Mouse (Mus musculus) ZHBTc4 (cell line): ENCODE measurements around the gene Dis3l.

ENCODE experiments used
- DNase-seq: peaks from one replicate; pipeline ENCODE4 v3.0.0-alpha.2; 2011; ENCODE audit warnings: low read depth, low spot score

Gene Dis3l

DNA sequence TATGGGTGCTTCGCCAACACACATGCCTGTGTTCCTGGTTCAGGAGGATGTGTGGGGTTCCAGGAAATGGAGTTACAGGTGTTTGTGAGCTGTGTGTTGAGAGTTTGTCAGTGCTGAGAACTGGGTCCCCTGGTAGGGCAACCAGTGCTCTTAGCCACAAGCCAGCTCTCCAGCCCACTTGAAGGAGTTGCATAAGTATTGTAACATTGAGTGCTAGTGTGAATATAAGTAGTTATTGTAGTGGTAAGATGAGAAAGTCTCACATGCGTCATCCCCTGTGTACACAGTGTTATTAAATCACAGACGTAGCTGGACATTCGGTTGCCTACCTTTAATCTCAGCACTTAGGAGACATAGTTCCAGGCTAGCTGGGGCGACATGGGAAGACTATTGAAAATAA lies 81.2 kb downstream of the Dis3l start:
- DNase-seq = no peak
